Mouse (Mus musculus) heart, adult 8-10 months (tissue): Measurements from ENCODE around the gene Nagk. TPM values are rescaled to one million over a fixed set of nuclear protein-coding genes. Genes with fewer than 3 reads are reported as not detected.
"Not testable (repeated sequence)": the region's sequence is repeated elsewhere in the genome, so short reads cannot be mapped to it uniquely, and the experiment has no call there.

Experiments
- DNase-seq: peaks from one replicate; pipeline ENCODE4 v3.0.0; 2022; ENCODE audit warnings: low spot score
- total RNA-seq, 4 experiments: library from RNA; stranded (reverse); gene quantifications; 2 replicates each; pipeline ENCODE4 v1.2.4; 2022

Gene Nagk
- total RNA-seq, 4 experiments from 2014 or later, result 19.9 to 25.3 (median 22.7) TPM

- DNase-seq, result no peak
These were observed 21.0 kb downstream of the Nagk start for GRCm38 (mm10) chr6:83815801-83816200.

GRCm38 (mm10) chr6:83818996-83819395 is 24.2 kb downstream of the Nagk start:
- no peak for DNase-seq

GRCm38 (mm10) chr6:83820727-83821515 is 26.1 kb downstream of the Nagk start:
- no peak for DNase-seq

GRCm38 (mm10) chr6:83821856-83822255 is 27.1 kb downstream of the Nagk start:
- DNase-seq, result no peak

- DNase-seq, result peak; percentile 11
These were observed 36.3 kb downstream of the Nagk start for GRCm38 (mm10) chr6:83830941-83831605.

GRCm38 (mm10) chr6:83831606-83832123 is 36.9 kb downstream of the Nagk start, which contains the start of gene Paip2b:
Gene Paip2b (minus strand): TSS chr6:83831741.
- DNase-seq, result peak; percentile 99

GRCm38 (mm10) chr6:83832393-83832792 is 37.6 kb downstream of the Nagk start:
- not testable (repeated sequence) for DNase-seq

GRCm38 (mm10) chr6:83836826-83837225 is 42.0 kb downstream of the Nagk start:
- no peak for DNase-seq

- no peak for DNase-seq
These were observed 43.3 kb downstream of the Nagk start for GRCm38 (mm10) chr6:83838046-83838445.

- DNase-seq, result no peak
These were observed 45.3 kb downstream of the Nagk start for GRCm38 (mm10) chr6:83840086-83840485.

GRCm38 (mm10) chr6:83844913-83845312 is 50.1 kb downstream of the Nagk start:
- no peak for DNase-seq

- no peak for DNase-seq
These were observed 51.4 kb downstream of the Nagk start for GRCm38 (mm10) chr6:83846141-83846540.

GRCm38 (mm10) chr6:83849446-83849845 is 54.7 kb downstream of the Nagk start:
- no peak for DNase-seq

Other genes with a start within 250 kb of the Nagk start
- gene Stambp, start 222.3 kb upstream of the Nagk start, total RNA-seq, result 10 to 100 TPM; 11.4 to 14.9 (median 12.9) TPM
- gene Clec4f, start 138.8 kb upstream of the Nagk start, total RNA-seq, result under 1 TPM; 0.25 to 0.57 (median 0.47) TPM
- gene Cd207, start 117.1 kb upstream of the Nagk start, total RNA-seq, result 1 to 10 TPM in 1 of 4 experiments, under 1 TPM in 3; 0.46 to 1.1 (median 0.75) TPM
- not detected for gene Vax2, start 83.7 kb upstream of the Nagk start, total RNA-seq
- gene Atp6v1b1, start 52.0 kb upstream of the Nagk start, total RNA-seq, result under 1 TPM in 1 of 4 experiments, not detected in 3; 0.17 TPM
- under 1 TPM in 1 of 4 experiments, not detected in 3; 0.22 TPM for gene Ankrd53, start 32.3 kb upstream of the Nagk start, total RNA-seq
- gene Tex261, start 19.2 kb upstream of the Nagk start, total RNA-seq, result 100 to 1,000 TPM in 2 of 4 experiments, 10 to 100 TPM in 2; 91.3 to 107 (median 97.8) TPM
- 10 to 100 TPM; 42.5 to 48.7 (median 46.1) TPM for gene Paip2b, start 36.8 kb downstream of the Nagk start, total RNA-seq
- gene Zfp638, start 72.1 kb downstream of the Nagk start, total RNA-seq, result 10 to 100 TPM; 36.1 to 66.2 (median 52.6) TPM
- 100 to 1,000 TPM in 3 of 4 experiments, 10 to 100 TPM in 1; 94.9 to 111 (median 106) TPM for gene Dysf, start 213.6 kb downstream of the Nagk start, total RNA-seq